Mouse (Mus musculus) hindbrain, embryonic 10.5 days (tissue): Measurements from ENCODE around the gene Traf3. TPM values are rescaled to one million over a fixed set of nuclear protein-coding genes. Genes with fewer than 3 reads are reported as not detected.
A peak's percentile ranks its signal among the peaks of the same experiment; 100 is the strongest.

Source experiments
- DNase-seq: peaks from one replicate; pipeline ENCODE4 v3.0.0-alpha.2; 2017; ENCODE audit warnings: low spot score
- H3K27ac ChIP-seq: fragments of 300-500 bp; sonication (generic); 2 replicates; pipeline ENCODE4 v1.5.1; 2016; ENCODE audit warnings: mild to moderate bottlenecking, moderate library complexity
- H3K27me3 ChIP-seq: fragments of 300-500 bp; sonication (generic); 2 replicates; pipeline ENCODE4 v1.6.1; 2016; ENCODE audit warnings: mild to moderate bottlenecking; ENCODE audit not compliant: poor library complexity, insufficient read depth, severe bottlenecking
- H3K36me3 ChIP-seq: fragments of 300-500 bp; sonication (generic); 2 replicates; pipeline ENCODE4 v1.6.1; 2016; ENCODE audit warnings: mild to moderate bottlenecking, moderate library complexity
- H3K4me1 ChIP-seq: fragments of 300-500 bp; sonication (generic); replicated peaks from 2 replicates; pipeline ENCODE4 v1.6.1; 2016; ENCODE audit warnings: mild to moderate bottlenecking
- H3K4me3 ChIP-seq: fragments of 300-500 bp; sonication (generic); 2 replicates; pipeline ENCODE4 v1.5.1; 2016; ENCODE audit warnings: mild to moderate bottlenecking, moderate library complexity
- H3K9me3 ChIP-seq: fragments of 300-500 bp; sonication (generic); 2 replicates; pipeline ENCODE4 v1.6.1; 2016; ENCODE audit warnings: mild to moderate bottlenecking, moderate library complexity
- WGBS: fragments of 180-500 bp; shearing (Covaris S2); methylation state at CpG from one replicate; pipeline ENCODE4 v1.1.7; 2016; 5-methylcytosine and 5-hydroxymethylcytosine counted together
- polyA plus RNA-seq: library from polyadenylated mRNA; unstranded; fragments of >200 nt; fragmentation: Nextera tagmentation; extraction: Ambion mirVana; gene quantifications from 2 replicates; pipeline ENCODE4 v1.2.1, GENCODE M21; 2016

The Traf3 gene
- polyA plus RNA-seq, 1 experiment from 2014 or later, result 13.9 TPM

DNA sequence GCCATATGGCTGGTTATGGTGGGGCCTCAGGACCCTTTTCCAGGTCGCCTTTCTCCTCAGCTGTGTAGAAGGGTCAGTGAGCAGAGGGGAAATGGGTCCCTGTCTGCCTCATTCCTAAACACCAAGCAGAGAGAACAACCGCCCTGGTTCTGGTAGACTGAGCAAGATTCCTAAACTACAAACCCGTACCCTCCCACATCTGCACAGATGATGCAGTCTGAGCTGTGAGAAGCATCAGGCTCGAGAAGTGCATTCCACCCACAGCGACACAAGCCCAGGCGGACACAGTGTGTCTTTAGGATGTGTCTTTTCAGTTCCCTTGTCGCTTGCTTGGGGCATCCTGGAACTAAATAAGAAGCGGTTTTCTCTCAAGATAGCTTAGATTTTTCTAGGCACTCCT lies 83.9 kb downstream of the Traf3 start:
- WGBS, result 88% methylated on average over 8 of the region's 8 CpGs
- H3K36me3 ChIP-seq, result peaks cover 84% of the 10 kb centered on the region
- H3K4me3 ChIP-seq, result no peak overlapping the region
- H3K27ac ChIP-seq, result no peak overlapping the region
- H3K9me3 ChIP-seq, result no peaks in the 10 kb centered on the region
- no peak for DNase-seq
- no peaks in the 10 kb centered on the region for H3K27me3 ChIP-seq
- H3K4me1 ChIP-seq, result 0 out of 2 replicates have a peak, but pooled peaks cover 5% of the 10 kb centered on the region

DNA sequence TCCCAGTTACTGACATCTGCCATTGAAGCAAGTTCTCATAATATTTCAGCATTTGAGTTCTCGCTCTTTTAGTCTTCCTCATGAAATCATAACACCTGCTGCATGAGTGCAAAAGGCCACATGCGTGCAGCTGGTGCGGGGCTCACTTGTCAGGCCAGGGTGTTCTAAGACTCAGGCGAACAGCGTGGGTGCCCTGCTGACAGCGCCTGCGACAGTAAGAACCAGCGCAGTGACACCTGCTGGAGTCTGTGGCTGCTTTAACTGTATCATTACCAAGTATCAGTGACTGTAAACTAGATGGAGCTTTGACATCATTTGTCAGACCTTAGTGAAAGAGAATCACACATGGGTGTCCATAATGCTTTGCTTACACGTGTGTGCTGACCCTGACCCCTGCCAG lies 85.1 kb downstream of the Traf3 start:
- H3K36me3 ChIP-seq, result peaks cover 84% of the 10 kb centered on the region
- WGBS, result 79% methylated on average over 9 of the region's 9 CpGs
- DNase-seq, result no peak

DNA sequence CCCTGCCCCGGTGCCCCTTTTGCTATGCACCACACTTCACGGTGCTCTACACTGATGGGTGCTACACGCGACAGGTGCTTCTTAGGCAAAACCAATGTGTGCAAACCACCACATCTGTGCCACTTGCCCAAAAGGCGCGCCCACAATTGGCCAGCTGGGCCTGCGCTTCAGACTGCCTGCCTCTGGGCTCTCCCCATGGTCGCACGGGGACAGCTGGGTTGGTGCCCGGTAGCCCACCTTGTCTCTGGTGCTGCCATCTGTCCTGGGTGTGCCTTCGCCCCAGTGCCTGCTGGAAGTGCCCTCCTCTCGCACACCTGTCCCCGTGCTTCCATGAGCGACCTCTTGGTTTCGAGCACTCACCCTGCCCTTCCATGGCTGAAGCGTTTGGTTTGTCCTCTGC lies 97.5 kb downstream of the Traf3 start:
- DNase-seq, result no peak
- H3K36me3 ChIP-seq, result peaks cover 77% of the 10 kb centered on the region
- H3K4me1 ChIP-seq, result peaks cover 25% of the 10 kb centered on the region
- 96% methylated on average over 16 of the region's 16 CpGs for WGBS
- H3K9me3 ChIP-seq, result no peaks in the 10 kb centered on the region
- H3K4me3 ChIP-seq, result no peak overlapping the region
- no peak overlapping the region for H3K27ac ChIP-seq
- peaks cover 2% of the 10 kb centered on the region; the same call in 1 of the 2 replicates for H3K27me3 ChIP-seq

More for the DNA sequence above, 85.1 kb downstream of the Traf3 start:
- Histone ChIP-seq H3K9me3 (no peaks in the 10 kb centered on the region), H3K4me3 (no peak overlapping the region), H3K27me3 (no peaks in the 10 kb centered on the region), H3K4me1 (0 out of 2 replicates have a peak, but pooled peaks cover 5% of the 10 kb centered on the region), H3K27ac (no peak overlapping the region)

DNA sequence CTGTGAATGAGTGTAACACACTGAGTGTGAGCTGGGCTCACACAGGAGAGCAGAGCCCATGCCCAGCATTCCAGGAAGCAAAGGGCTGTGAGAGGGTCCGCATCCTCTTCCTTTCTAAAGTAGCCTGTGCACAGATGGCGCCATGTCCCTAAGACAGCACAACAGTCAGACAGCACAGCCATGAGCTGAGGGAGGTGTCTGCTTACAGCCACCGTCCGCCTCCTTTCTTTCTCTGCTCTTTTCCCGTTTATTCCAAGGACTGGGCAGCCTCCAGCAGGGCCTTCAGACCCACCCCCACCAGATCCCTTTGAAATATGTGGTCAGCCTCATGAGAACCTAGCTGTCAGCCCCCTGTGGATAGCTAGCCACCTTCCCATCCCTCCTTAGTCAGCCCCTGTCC lies 99.0 kb downstream of the Traf3 start:
- H3K27ac ChIP-seq, result 0 out of 2 replicates have a peak overlapping the region, but pooled peaks have one; percentile 12
- no peaks in the 10 kb centered on the region for H3K9me3 ChIP-seq
- H3K4me3 ChIP-seq, result no peak overlapping the region
- peaks cover 62% of the 10 kb centered on the region for H3K36me3 ChIP-seq
- 61% methylated on average over 5 of the region's 5 CpGs for WGBS
- H3K27me3 ChIP-seq, result peaks cover 17% of the 10 kb centered on the region
- DNase-seq, result no peak
- H3K4me1 ChIP-seq, result peaks cover 29% of the 10 kb centered on the region

DNA sequence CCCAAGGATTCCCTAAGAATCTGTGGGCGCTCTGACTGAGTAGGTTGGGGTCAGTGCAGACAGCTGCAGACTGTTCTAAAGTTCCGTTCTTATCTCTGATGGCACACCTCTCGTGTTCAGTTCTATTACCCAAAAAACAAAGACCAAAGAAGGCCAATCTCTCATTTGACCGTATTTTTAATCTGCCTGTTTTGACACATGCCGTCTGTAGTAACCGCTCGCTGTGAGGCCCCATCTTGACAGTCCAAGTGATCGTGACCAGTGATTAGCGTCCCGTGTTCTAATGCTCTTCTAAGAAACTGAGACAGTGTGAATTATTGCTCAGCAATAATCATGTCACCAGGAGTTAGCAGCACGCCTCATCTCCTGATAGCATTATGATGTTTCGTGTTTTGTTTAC lies 100.4 kb downstream of the Traf3 start:
- 90% methylated on average over 12 of the region's 12 CpGs for WGBS
- H3K27me3 ChIP-seq, result peaks cover 31% of the 10 kb centered on the region
- DNase-seq, result no peak
- H3K4me1 ChIP-seq, result peaks cover 43% of the 10 kb centered on the region
- H3K4me3 ChIP-seq, result no peak overlapping the region
- peaks cover 48% of the 10 kb centered on the region for H3K36me3 ChIP-seq
- no peak overlapping the region for H3K27ac ChIP-seq
- H3K9me3 ChIP-seq, result no peaks in the 10 kb centered on the region

DNA sequence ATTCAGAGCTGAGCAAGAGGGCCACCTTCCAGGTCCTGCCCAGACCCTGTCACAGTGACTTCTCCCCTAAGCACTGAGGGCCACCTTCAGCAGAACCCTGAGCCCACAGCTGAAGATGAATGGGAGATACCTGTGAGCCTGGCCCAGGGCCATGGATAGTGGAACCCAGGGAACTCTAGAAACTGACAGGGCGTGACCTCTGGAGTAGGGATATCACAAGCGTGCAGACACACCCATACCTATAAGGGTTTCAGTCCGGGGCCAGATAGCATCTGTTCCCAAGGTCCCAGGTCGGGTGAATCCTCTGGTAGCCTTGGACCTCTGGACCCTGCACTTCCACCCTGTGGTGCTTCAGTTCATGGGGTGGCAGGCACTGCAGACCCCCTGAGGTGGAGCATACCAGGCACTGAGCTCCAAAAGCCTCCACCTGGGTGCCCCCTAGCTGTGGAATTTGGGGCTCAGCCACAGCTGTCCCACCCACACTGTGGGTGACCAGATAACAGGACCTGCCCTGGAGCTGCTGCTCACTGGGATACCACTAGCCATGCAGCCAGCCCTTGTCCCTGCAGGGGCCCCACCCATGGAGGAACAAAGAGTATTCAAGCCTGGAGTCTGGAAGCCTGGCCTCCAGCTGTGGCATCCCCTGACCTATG lies 101.6 kb downstream of the Traf3 start:
- no peak for DNase-seq
- 69% methylated on average over 4 of the region's 4 CpGs for WGBS
- Histone ChIP-seq H3K27me3 (peaks cover 43% of the 10 kb centered on the region), H3K4me1 (peaks cover 48% of the 10 kb centered on the region), H3K27ac (peak overlapping the region; percentile 50; the same call in 1 of the 2 replicates), H3K36me3 (peaks cover 38% of the 10 kb centered on the region), H3K9me3 (no peaks in the 10 kb centered on the region), H3K4me3 (no peak overlapping the region)

DNA sequence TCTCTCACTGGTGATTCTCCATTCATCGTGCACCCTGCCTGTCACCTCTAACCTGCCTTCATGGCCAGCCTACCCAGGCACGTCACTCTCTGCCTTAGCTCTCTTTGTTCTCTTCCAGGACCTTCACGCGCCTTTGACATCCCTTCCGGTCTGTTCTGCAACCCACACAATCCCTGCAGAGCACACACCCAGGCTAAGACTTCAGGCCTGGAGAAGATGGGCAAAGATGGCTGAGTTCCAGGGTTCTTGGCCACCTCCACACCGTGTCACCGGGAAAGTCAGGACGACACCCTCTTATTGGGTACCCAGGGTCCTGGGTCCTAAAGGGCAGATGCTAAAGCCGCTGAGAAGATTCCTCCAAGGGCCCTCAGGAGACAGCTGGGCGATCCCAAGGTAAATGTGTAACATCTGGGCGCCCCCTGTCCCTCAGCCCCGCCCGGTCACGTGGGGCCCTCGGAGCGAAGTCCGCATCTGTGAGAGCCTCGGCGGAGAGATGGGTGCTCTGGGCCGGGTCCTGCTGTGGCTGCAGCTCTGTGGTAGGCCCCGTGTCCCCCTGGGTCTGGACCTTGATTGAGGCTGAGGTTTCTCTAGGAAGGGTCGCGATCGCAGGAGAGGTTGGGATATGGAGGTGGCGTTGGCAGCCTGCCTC lies 104.6 kb downstream of the Traf3 start, which contains the start of gene Amn:
TSS of gene Amn (plus strand) at position 467 of the 649 bp plus-strand sequence.
- no peak for DNase-seq
- Histone ChIP-seq H3K27me3 (peaks cover 73% of the 10 kb centered on the region), H3K4me3 (peak within 1 kb of the TSS; percentile 29), H3K4me1 (peaks cover 65% of the 10 kb centered on the region), H3K9me3 (no peaks in the 10 kb centered on the region), H3K36me3 (peaks cover 9% of the 10 kb centered on the region), H3K27ac (no peak within 1 kb of the TSS)
- 36% methylated on average over 25 of the region's 25 CpGs for WGBS

DNA sequence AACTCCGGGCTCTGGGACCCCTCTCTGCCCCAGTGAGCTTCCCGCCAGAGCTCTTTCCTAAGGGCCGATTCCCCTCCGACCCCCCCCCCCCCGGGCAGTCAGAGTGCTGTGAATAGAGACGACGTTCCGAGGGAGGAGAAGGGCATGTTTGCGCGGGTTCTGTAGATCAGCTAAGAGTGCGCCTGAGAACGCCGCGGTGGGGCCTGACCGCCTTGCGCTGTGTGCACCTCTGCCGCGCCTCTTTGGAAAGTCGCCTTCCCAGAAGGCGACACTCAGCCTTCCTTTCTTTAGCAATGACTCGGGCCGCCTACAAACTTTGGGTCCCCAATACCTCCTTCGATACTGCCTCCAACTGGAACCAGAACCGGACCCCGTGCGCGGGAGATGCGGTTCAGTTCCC lies 105.2 kb downstream of the Traf3 start:
- peak overlapping the region; percentile 29 for H3K4me3 ChIP-seq

DNA sequence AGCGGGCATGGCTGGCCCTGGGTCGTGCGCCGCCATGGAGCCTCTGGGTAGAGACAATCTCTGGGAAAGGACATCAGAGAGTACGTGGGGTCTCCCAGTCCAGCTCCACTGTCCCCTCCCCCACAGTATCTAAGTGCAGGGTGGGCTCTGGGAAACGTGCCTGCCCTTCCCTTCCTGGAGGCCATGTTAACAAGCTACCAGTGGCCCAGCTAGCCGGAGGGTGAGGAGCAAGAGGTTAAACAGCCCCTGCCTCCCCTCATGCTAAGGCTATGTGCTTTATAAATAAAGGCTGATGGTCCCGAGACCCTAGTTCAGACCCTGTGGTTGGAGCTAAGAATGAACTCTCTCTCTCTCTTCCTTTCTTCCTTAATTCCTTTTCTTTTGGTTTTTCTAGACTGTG lies 105.8 kb downstream of the Traf3 start:
- peaks cover 85% of the 10 kb centered on the region for H3K27me3 ChIP-seq
- no peak for DNase-seq
- no peaks in the 10 kb centered on the region for H3K9me3 ChIP-seq
- H3K27ac ChIP-seq, result no peak overlapping the region
- 18% methylated on average over 8 of the region's 8 CpGs for WGBS
- H3K4me1 ChIP-seq, result peaks cover 65% of the 10 kb centered on the region
- H3K36me3 ChIP-seq, result 0 out of 2 replicates have a peak, but pooled peaks cover 3% of the 10 kb centered on the region
- 0 out of 2 replicates have a peak overlapping the region, but pooled peaks have one; percentile 29 for H3K4me3 ChIP-seq

More for the DNA sequence above, 105.2 kb downstream of the Traf3 start:
- no peaks in the 10 kb centered on the region for H3K9me3 ChIP-seq
- peaks cover 66% of the 10 kb centered on the region for H3K4me1 ChIP-seq
- DNase-seq, result no peak
- peaks cover 79% of the 10 kb centered on the region for H3K27me3 ChIP-seq
- WGBS, result 8% methylated on average over 28 of the region's 28 CpGs
- 0 out of 2 replicates have a peak, but pooled peaks cover 3% of the 10 kb centered on the region for H3K36me3 ChIP-seq
- no peak overlapping the region for H3K27ac ChIP-seq

DNA sequence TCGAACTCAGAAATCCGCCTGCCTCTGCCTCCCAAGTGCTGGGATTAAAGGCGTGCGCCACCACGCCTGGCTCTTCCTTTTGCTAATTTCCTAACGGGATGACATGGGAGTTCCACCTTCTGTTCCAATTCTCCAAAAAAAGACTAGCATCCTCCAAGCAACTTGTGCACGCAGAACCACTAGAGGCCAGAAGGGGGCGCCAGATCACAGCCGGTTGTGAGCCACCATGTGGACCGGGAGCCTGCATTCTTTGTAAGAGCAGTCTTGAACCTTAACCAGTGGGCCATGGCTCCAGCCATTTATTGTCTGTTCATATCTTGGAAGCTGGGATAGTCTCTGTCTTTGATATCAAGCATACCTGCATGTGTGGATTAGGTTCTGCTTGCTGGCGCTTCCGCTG lies 106.2 kb downstream of the Traf3 start:
- WGBS, result 19% methylated on average over 12 of the region's 12 CpGs
- peaks cover 89% of the 10 kb centered on the region for H3K27me3 ChIP-seq
- DNase-seq, result peak; percentile 86
- H3K4me3 ChIP-seq, result no peak overlapping the region
- peaks cover 61% of the 10 kb centered on the region for H3K4me1 ChIP-seq
- no peaks in the 10 kb centered on the region for H3K36me3 ChIP-seq
- H3K9me3 ChIP-seq, result no peaks in the 10 kb centered on the region
- no peak overlapping the region for H3K27ac ChIP-seq

DNA sequence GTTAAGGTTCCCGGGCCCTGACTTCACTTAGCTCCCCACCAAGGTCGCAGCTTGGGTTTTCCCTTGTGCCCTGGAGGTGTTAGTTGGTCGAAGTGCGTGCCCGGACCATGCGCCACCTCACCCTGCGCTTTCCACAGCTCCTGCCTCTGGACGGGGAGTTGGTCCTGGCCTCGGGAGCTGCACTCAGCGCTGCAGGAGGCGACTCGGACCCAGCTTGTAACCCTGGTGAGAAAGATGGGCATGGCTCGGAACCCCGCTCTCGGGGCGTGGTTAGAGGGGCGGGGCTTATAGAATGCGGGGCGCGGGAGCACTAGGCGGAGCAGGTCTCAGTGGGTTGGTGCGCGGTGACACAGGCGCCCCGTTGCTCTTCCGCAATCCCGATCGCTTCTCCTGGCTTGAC lies 107.8 kb downstream of the Traf3 start:
- Histone ChIP-seq H3K27ac (no peak overlapping the region), H3K27me3 (peaks cover 88% of the 10 kb centered on the region), H3K9me3 (peaks cover 8% of the 10 kb centered on the region), H3K4me1 (peaks cover 45% of the 10 kb centered on the region), H3K4me3 (peak overlapping the region; percentile 52), H3K36me3 (no peaks in the 10 kb centered on the region)
- 3% methylated on average over 28 of the region's 28 CpGs for WGBS
- no peak for DNase-seq

DNA sequence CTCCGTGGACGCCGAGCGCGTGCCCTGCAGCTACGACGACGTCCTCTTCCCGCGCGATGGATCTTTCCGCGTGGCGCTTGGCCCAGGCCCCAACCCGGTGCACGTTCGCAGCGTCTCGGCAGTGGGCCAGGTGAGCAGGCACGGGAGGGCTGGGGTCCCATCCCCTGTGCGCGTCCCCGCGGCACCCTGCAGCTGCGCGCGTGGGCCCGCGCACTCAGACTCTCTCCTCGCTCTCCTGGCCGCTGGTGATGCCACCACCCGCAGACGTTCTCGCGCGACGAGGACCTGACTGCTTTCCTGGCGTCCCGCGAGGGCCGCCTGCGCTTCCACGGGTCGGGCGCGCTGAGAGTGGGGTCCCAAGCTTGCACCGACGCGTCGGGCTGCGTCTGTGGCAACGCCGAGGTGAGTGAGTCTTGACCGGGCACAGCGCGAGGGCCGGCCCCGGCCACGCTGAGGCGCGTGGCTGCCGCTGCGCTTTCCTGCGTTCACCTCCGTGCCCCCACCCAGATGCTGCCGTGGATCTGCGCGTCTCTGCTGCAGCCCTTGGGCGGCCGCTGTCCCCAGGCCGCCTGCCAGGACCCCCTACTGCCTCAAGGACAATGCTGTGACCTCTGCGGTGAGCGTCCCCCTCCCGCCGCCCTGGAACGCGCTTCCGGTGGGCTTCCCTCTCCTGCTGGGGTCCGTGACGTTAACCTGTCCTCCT lies 108.4 kb downstream of the Traf3 start:
- 0 out of 2 replicates have a peak overlapping the region, but pooled peaks have one; percentile 41 for H3K27ac ChIP-seq
- no peaks in the 10 kb centered on the region for H3K36me3 ChIP-seq
- H3K4me1 ChIP-seq, result peaks cover 44% of the 10 kb centered on the region
- WGBS, result 2% methylated on average over 80 of the region's 80 CpGs
- peaks cover 11% of the 10 kb centered on the region for H3K9me3 ChIP-seq
- peaks cover 82% of the 10 kb centered on the region for H3K27me3 ChIP-seq
- DNase-seq, result no peak
- peak overlapping the region; percentile 52 for H3K4me3 ChIP-seq
